Comparison of ENCODE assay signal across 8 mouse cellular contexts in the genomic region with DNA sequence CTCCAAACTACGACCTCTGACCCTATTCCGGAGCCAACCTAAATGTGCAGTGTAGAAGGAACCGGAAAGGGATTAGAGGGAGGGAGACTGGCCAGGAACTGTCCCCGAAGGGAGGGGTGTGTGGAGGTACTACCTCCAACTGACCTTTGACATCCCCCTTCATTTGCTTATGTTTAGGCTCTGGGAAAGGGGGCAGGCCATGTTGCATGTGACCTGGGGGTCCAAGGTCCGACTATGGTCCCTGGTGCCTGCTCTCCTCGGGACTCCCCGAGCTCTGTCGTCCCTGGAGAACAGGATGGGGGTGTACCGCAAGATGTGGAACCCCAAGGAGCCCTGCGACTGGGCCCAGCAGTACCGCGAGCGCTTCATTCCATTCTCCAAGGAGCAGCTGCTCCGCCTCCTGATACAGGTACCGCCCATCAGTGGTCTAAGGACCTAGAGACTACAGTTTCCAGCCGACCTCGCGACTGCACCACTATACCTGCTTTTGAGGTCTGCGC. TPM values are rescaled to one million over a fixed set of nuclear protein-coding genes. Genes with fewer than 3 reads are reported as not detected.
DNase-seq lines count a peak whose midpoint lies in the region; ATAC-seq and TF ChIP-seq lines count a peak whose summit lies in the region.

No protein-coding gene starts in this region.

- H3K4me2 ChIP-seq in heart, embryonic 11.5 days, result peak overlapping the region; percentile 95
- H3K4me2 ChIP-seq in kidney, embryonic 15.5 days, result peak overlapping the region; percentile 86
- H3K4me2 ChIP-seq in liver, embryonic 11.5 days, result peak overlapping the region; percentile 77
- peak overlapping the region; percentile 79 for H3K4me2 ChIP-seq in midbrain, postnatal 0 days (ENCODE audit: low read depth, low read length, poor library complexity, severe bottlenecking)

- 1% methylated on average over 19 of the region's 19 CpGs for WGBS in heart, embryonic 11.5 days (ENCODE audit: insufficient replicate concordance)
- WGBS in kidney, embryonic 15.5 days, result under 1% methylated on average over 19 of the region's 19 CpGs
- WGBS in liver, embryonic 11.5 days, result 1% methylated on average over 19 of the region's 19 CpGs
- 2% methylated on average over 19 of the region's 19 CpGs for WGBS in midbrain, postnatal 0 days

- no peaks in the 10 kb centered on the region for H3K36me3 ChIP-seq in heart, embryonic 11.5 days (ENCODE audit: control insufficient read depth, insufficient read depth, low read length)
- H3K36me3 ChIP-seq in kidney, embryonic 15.5 days, result no peaks in the 10 kb centered on the region
- H3K36me3 ChIP-seq in liver, embryonic 11.5 days (ENCODE audit: control insufficient read depth, insufficient read depth, low read length), result no peaks in the 10 kb centered on the region
- no peaks in the 10 kb centered on the region for H3K36me3 ChIP-seq in midbrain, postnatal 0 days (ENCODE audit: insufficient read depth, low read length)

- no peaks in the 10 kb centered on the region; the same call in 1 of the 2 replicates for H3K4me1 ChIP-seq in heart, embryonic 11.5 days (ENCODE audit: control insufficient read depth, insufficient read depth, low read length)
- H3K4me1 ChIP-seq in kidney, embryonic 15.5 days, result peaks cover 20% of the 10 kb centered on the region
- H3K4me1 ChIP-seq in liver, embryonic 11.5 days (replicated peaks; ENCODE audit: control insufficient read depth, insufficient read depth, low read length), result peaks cover 8% of the 10 kb centered on the region
- no peaks in the 10 kb centered on the region for H3K4me1 ChIP-seq in midbrain, postnatal 0 days (ENCODE audit: insufficient read depth, low read length)

- no peaks in the 10 kb centered on the region for H3K27me3 ChIP-seq in heart, embryonic 11.5 days (ENCODE audit: control insufficient read depth, insufficient read depth, low read length)
- no peaks in the 10 kb centered on the region for H3K27me3 ChIP-seq in kidney, embryonic 15.5 days
- no peaks in the 10 kb centered on the region for H3K27me3 ChIP-seq in liver, embryonic 11.5 days (replicated peaks; ENCODE audit: control insufficient read depth, insufficient read depth, low read length)
- H3K27me3 ChIP-seq in midbrain, postnatal 0 days (ENCODE audit: insufficient read depth, low read length), result no peaks in the 10 kb centered on the region

- peak overlapping the region; percentile 85 for H3K9ac ChIP-seq in heart, embryonic 11.5 days (ENCODE audit: low read depth, low read length)
- peak overlapping the region; percentile 48 for H3K9ac ChIP-seq in kidney, embryonic 15.5 days
- peak overlapping the region; percentile 80 for H3K9ac ChIP-seq in liver, embryonic 11.5 days (ENCODE audit: low read depth, low read length)
- peak overlapping the region; percentile 54 for H3K9ac ChIP-seq in midbrain, postnatal 0 days (replicated peaks; ENCODE audit: low read length, poor library complexity, severe bottlenecking)

- TF ChIP-seq CTCF in midbrain, postnatal 0 days (IDR thresholded peaks at IDR 0.05), result no peak

- intact Hi-C loops in heart, postnatal 25 days (cut with DNase I), result loop anchor here (2.0 kb wide), 1 partner anchor 27 kb away; a partner anchor contains a TSS
- intact Hi-C loops in gastrocnemius, postnatal 36 days (cut with DNase I), result no loop called here

- DNase-seq in heart, postnatal 25 days (ENCODE audit: low spot score), result no peak
- peak; percentile 77 for DNase-seq in embryo, embryonic 10.5 days (ENCODE audit: low spot score)
- DNase-seq in gastrocnemius, postnatal 36 days, result peak; percentile 14 to 50
- peak; percentile 69 for DNase-seq in liver, embryonic 11.5 days (ENCODE audit: low spot score)
- DNase-seq in midbrain, postnatal 0 days (ENCODE audit: low spot score), result peak; percentile 54
- peak; percentile 71 for DNase-seq in testis, postnatal 14 days (ENCODE audit: low spot score)

- peak overlapping the region; percentile 66 for H3K27ac ChIP-seq in heart, embryonic 11.5 days (ENCODE audit: low read depth, low read length)
- peak overlapping the region; percentile 90 for H3K27ac ChIP-seq in kidney, embryonic 15.5 days
- peak overlapping the region; percentile 70 for H3K27ac ChIP-seq in liver, embryonic 11.5 days (ENCODE audit: low read depth, low read length)
- H3K27ac ChIP-seq in midbrain, postnatal 0 days (ENCODE audit: low read depth, low read length), result peak overlapping the region; percentile 69

- H3K9me3 ChIP-seq in heart, embryonic 11.5 days (replicated peaks; ENCODE audit: control insufficient read depth, low read length), result no peaks in the 10 kb centered on the region
- no peaks in the 10 kb centered on the region for H3K9me3 ChIP-seq in kidney, embryonic 15.5 days (replicated peaks)
- H3K9me3 ChIP-seq in liver, embryonic 11.5 days (ENCODE audit: control insufficient read depth, low read length), result no peaks in the 10 kb centered on the region
- no peaks in the 10 kb centered on the region for H3K9me3 ChIP-seq in midbrain, postnatal 0 days (ENCODE audit: low read length)

- H3K4me3 ChIP-seq in heart, embryonic 11.5 days (ENCODE audit: low read depth, low read length), result peak overlapping the region; percentile 62
- H3K4me3 ChIP-seq in kidney, embryonic 15.5 days (replicated peaks), result peak overlapping the region; percentile 54
- peak overlapping the region; percentile 58 for H3K4me3 ChIP-seq in liver, embryonic 11.5 days (ENCODE audit: low read depth, low read length)
- H3K4me3 ChIP-seq in midbrain, postnatal 0 days (ENCODE audit: low read depth, low read length), result peak overlapping the region; percentile 42

- ATAC-seq in heart, embryonic 11.5 days (replicated peaks; ENCODE audit: insufficient number of reproducible peaks, low FRiP score, low TSS enrichment), result peak; percentile 32; the same call in 1 of the 2 replicates
- peak; percentile 79 for ATAC-seq in kidney, embryonic 15.5 days (replicated peaks; ENCODE audit: low FRiP score)
- peak; percentile 69 for ATAC-seq in liver, embryonic 11.5 days (replicated peaks; ENCODE audit: low FRiP score)
- peak; percentile 58 for ATAC-seq in midbrain, postnatal 0 days (ENCODE audit: low FRiP score)

RNA-seq across cellular contexts. Expression of a gene that starts 0.6 kb away (rescaled TPM):
- polyA plus RNA-seq in heart, embryonic 11.5 days (2014; fragmentation: Nextera tagmentation; extraction: Ambion mirVana), result 5.5 and 5.8 TPM in 2 replicates
- total RNA-seq in heart, postnatal 25 days (2021), result 100 to 1,000 TPM; 102 to 105 TPM
- total RNA-seq in gastrocnemius, postnatal 36 days (2021), result 10 to 100 TPM; 54.4 to 59.5 TPM
- polyA plus RNA-seq in kidney, embryonic 15.5 days (2015; fragmentation: Nextera tagmentation; extraction: Ambion mirVana), result 6.2 and 6.5 TPM in 2 replicates
- 4.0 and 5.8 TPM in 2 replicates for polyA plus RNA-seq in liver, embryonic 11.5 days (2014; fragmentation: Nextera tagmentation; extraction: Ambion mirVana)
- 27.4 and 41.6 TPM in 2 replicates for total RNA-seq in midbrain, postnatal 0 days (2014; rRNA removed)
- 5.5 and 5.6 TPM in 2 replicates for polyA plus RNA-seq in midbrain, postnatal 0 days (2015; fragmentation: Nextera tagmentation; extraction: Ambion mirVana)

RNA-seq across cellular contexts. Expression of a gene that starts 0.8 kb away (rescaled TPM):
- polyA plus RNA-seq in heart, embryonic 11.5 days (2014; fragmentation: Nextera tagmentation; extraction: Ambion mirVana), result 0.54 and 1.3 TPM in 2 replicates
- total RNA-seq in heart, postnatal 25 days (2021), result not detected
- not detected for total RNA-seq in gastrocnemius, postnatal 36 days (2021)
- 0.93 and 1.1 TPM in 2 replicates for polyA plus RNA-seq in kidney, embryonic 15.5 days (2015; fragmentation: Nextera tagmentation; extraction: Ambion mirVana)
- 1.0 and 1.3 TPM in 2 replicates for polyA plus RNA-seq in liver, embryonic 11.5 days (2014; fragmentation: Nextera tagmentation; extraction: Ambion mirVana)
- 0.38 TPM in 1 of 2 replicates, not detected in the other for total RNA-seq in midbrain, postnatal 0 days (2014; rRNA removed)
- polyA plus RNA-seq in midbrain, postnatal 0 days (2015; fragmentation: Nextera tagmentation; extraction: Ambion mirVana), result 0.25 and 0.30 TPM in 2 replicates

RNA-seq across cellular contexts. Expression of a gene that starts 19.1 kb away (rescaled TPM):
- polyA plus RNA-seq in heart, embryonic 11.5 days (2014; fragmentation: Nextera tagmentation; extraction: Ambion mirVana), result 0.11 TPM in 2 replicates
- under 1 TPM; 0.36 to 0.49 TPM for total RNA-seq in heart, postnatal 25 days (2021)
- total RNA-seq in gastrocnemius, postnatal 36 days (2021), result under 1 TPM; 0.22 to 0.23 TPM
- 0.42 and 0.47 TPM in 2 replicates for polyA plus RNA-seq in kidney, embryonic 15.5 days (2015; fragmentation: Nextera tagmentation; extraction: Ambion mirVana)
- polyA plus RNA-seq in liver, embryonic 11.5 days (2014; fragmentation: Nextera tagmentation; extraction: Ambion mirVana), result 0.13 and 0.23 TPM in 2 replicates
- total RNA-seq in midbrain, postnatal 0 days (2014; rRNA removed), result 51.6 and 51.7 TPM in 2 replicates
- polyA plus RNA-seq in midbrain, postnatal 0 days (2015; fragmentation: Nextera tagmentation; extraction: Ambion mirVana), result 5.4 and 6.6 TPM in 2 replicates

RNA-seq across cellular contexts. Expression of a gene that starts 23.9 kb away (rescaled TPM):
- 62.4 and 65.3 TPM in 2 replicates for polyA plus RNA-seq in heart, embryonic 11.5 days (2014; fragmentation: Nextera tagmentation; extraction: Ambion mirVana)
- total RNA-seq in heart, postnatal 25 days (2021), result 10 to 100 TPM; 20.9 to 28.7 TPM
- 10 to 100 TPM; 10.9 to 11.2 TPM for total RNA-seq in gastrocnemius, postnatal 36 days (2021)
- 164 and 194 TPM in 2 replicates for polyA plus RNA-seq in kidney, embryonic 15.5 days (2015; fragmentation: Nextera tagmentation; extraction: Ambion mirVana)
- 91.8 and 99.6 TPM in 2 replicates for polyA plus RNA-seq in liver, embryonic 11.5 days (2014; fragmentation: Nextera tagmentation; extraction: Ambion mirVana)
- total RNA-seq in midbrain, postnatal 0 days (2014; rRNA removed), result 12.8 and 17.0 TPM in 2 replicates
- polyA plus RNA-seq in midbrain, postnatal 0 days (2015; fragmentation: Nextera tagmentation; extraction: Ambion mirVana), result 36.4 and 38.5 TPM in 2 replicates

RNA-seq across cellular contexts. Expression of a gene that starts 24.7 kb away (rescaled TPM):
- 76.0 and 115 TPM in 2 replicates for polyA plus RNA-seq in heart, embryonic 11.5 days (2014; fragmentation: Nextera tagmentation; extraction: Ambion mirVana)
- total RNA-seq in heart, postnatal 25 days (2021), result 100 to 1,000 TPM in 1 of 2 experiments, 10 to 100 TPM in 1; 97.5 to 114 TPM
- total RNA-seq in gastrocnemius, postnatal 36 days (2021), result 10 to 100 TPM; 52.8 to 56.7 TPM
- 83.8 and 89.1 TPM in 2 replicates for polyA plus RNA-seq in kidney, embryonic 15.5 days (2015; fragmentation: Nextera tagmentation; extraction: Ambion mirVana)
- 54.8 and 60.7 TPM in 2 replicates for polyA plus RNA-seq in liver, embryonic 11.5 days (2014; fragmentation: Nextera tagmentation; extraction: Ambion mirVana)
- total RNA-seq in midbrain, postnatal 0 days (2014; rRNA removed), result 170 and 207 TPM in 2 replicates
- polyA plus RNA-seq in midbrain, postnatal 0 days (2015; fragmentation: Nextera tagmentation; extraction: Ambion mirVana), result 52.0 and 54.8 TPM in 2 replicates
